Mouse (Mus musculus) embryo, embryonic 10.5 days (tissue): ENCODE measurements at regions not wholly inside any gene's neighbourhood (a gene's known extent, or its start where the extent isn't known, plus 50 kb on each side); places are given as distances from the start of the nearest gene placed in this dataset.

Source experiments
- DNase-seq: peaks from one replicate; pipeline ENCODE4 v3.0.0-alpha.2; 2015; ENCODE audit warnings: low spot score

- peak; percentile 70 for DNase-seq
Observed at GRCm38 (mm10) chr8:8484546-8484945, 176.5 kb downstream of the Efnb2 start.

GRCm38 (mm10) chr8:8482707-8483480 is 178.1 kb downstream of the Efnb2 start:
- DNase-seq = no peak

GRCm38 (mm10) chr8:8477456-8477855 is 183.6 kb downstream of the Efnb2 start:
- DNase-seq = no peak

GRCm38 (mm10) chr8:8468552-8468951 is 192.5 kb downstream of the Efnb2 start:
- no peak for DNase-seq

GRCm38 (mm10) chr8:8466526-8467244 is 194.4 kb downstream of the Efnb2 start:
- DNase-seq = peak; percentile 47

- DNase-seq = no peak
Observed at GRCm38 (mm10) chr8:8462455-8462854, 198.6 kb downstream of the Efnb2 start.

GRCm38 (mm10) chr8:8457536-8457935 is 203.5 kb downstream of the Efnb2 start:
- no peak for DNase-seq

GRCm38 (mm10) chr8:8453944-8454343 is 207.1 kb downstream of the Efnb2 start:
- DNase-seq = no peak

GRCm38 (mm10) chr8:8452226-8452625 is 208.8 kb downstream of the Efnb2 start:
- DNase-seq = no peak

GRCm38 (mm10) chr8:8448911-8449310 is 212.1 kb downstream of the Efnb2 start:
- no peak for DNase-seq

- DNase-seq = no peak
Observed at GRCm38 (mm10) chr8:8441568-8441967, 219.5 kb downstream of the Efnb2 start.

GRCm38 (mm10) chr8:8440903-8441302 is 220.1 kb downstream of the Efnb2 start:
- DNase-seq = peak; percentile 21

GRCm38 (mm10) chr8:8426201-8426600 is 234.8 kb downstream of the Efnb2 start:
- no peak for DNase-seq

GRCm38 (mm10) chr8:8423443-8423842 is 237.6 kb downstream of the Efnb2 start:
- no peak for DNase-seq

GRCm38 (mm10) chr8:8421713-8422112 is 239.3 kb downstream of the Efnb2 start:
- DNase-seq = no peak

- DNase-seq = no peak
Observed at GRCm38 (mm10) chr8:8419360-8420330, 241.4 kb downstream of the Efnb2 start.

- no peak for DNase-seq
Observed at GRCm38 (mm10) chr8:8418929-8419328, 242.1 kb downstream of the Efnb2 start.

- DNase-seq = no peak
Observed at GRCm38 (mm10) chr8:8418525-8418924, 242.5 kb downstream of the Efnb2 start.

GRCm38 (mm10) chr8:8416092-8416701 is 244.8 kb downstream of the Efnb2 start:
- no peak for DNase-seq

GRCm38 (mm10) chr8:8407357-8407756 is 253.7 kb downstream of the Efnb2 start:
- DNase-seq = no peak

GRCm38 (mm10) chr8:8403410-8403809 is 257.6 kb downstream of the Efnb2 start:
- no peak for DNase-seq

GRCm38 (mm10) chr8:8392303-8392702 is 268.7 kb downstream of the Efnb2 start:
- no peak for DNase-seq
